ENCODE assay signal across 10 mouse cellular contexts in the genomic region with DNA sequence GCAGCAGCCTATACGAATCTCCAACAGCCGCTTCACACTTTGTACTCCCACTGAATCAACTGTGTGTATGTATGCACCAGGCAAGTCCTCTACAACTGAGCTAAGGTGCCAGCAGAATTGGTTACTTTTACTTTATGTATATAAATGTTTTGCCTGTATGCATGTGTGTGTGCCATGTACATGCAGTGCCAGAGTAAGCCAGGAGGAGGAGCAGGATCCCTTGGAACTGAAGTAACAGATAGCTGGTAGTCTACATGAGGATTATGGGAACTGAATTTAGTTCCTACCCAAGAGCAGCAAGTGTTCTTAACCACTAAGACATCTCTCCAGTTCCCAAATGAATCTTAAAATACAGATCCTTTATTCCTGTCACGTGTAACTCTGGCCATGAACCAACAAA. TPM values are rescaled to one million over a fixed set of nuclear protein-coding genes. Genes with fewer than 3 reads are reported as not detected.
DNase-seq lines count a peak whose midpoint lies in the region; ATAC-seq and TF ChIP-seq lines count a peak whose summit lies in the region.
"Had no signal": no experiment of that assay in that cellular context is flagged by ENCODE, and none has a peak within 500 bp of the region (broad histone marks: within the 10 kb centered on the region; RNA-seq: fewer than 3 reads in every experiment).

No protein-coding gene starts in this region.

- no peak for TF ChIP-seq POLR2A in heart, adult 2 months (IDR thresholded peaks at IDR 0.05; ENCODE audit: insufficient read depth, low read depth, low read length)
- no peak for TF ChIP-seq POLR2A in lung, adult 2 months (IDR thresholded peaks at IDR 0.05; ENCODE audit: borderline replicate concordance, extremely low read depth, low read depth, low read length)

- H3K27me3 ChIP-seq in heart, adult 2 months (ENCODE audit: control insufficient read depth, insufficient read depth, low read length), result no peaks in the 10 kb centered on the region
- H3K27me3 ChIP-seq in forebrain, embryonic 15.5 days, result no peaks in the 10 kb centered on the region

- ATAC-seq in cerebellum, adult (ENCODE audit: insufficient number of reproducible peaks, low FRiP score, low TSS enrichment), result no peak
- no peak for ATAC-seq in forebrain, embryonic 15.5 days (replicated peaks)

- H3K4me1 ChIP-seq in heart, adult 2 months (ENCODE audit: control insufficient read depth, insufficient read depth, low read length), result peaks cover 11% of the 10 kb centered on the region
- no peaks in the 10 kb centered on the region; the same call in 1 of the 2 replicates for H3K4me1 ChIP-seq in lung, adult 2 months (ENCODE audit: control insufficient read depth, insufficient read depth, low read length)
- H3K4me1 ChIP-seq in forebrain, embryonic 15.5 days, result no peaks in the 10 kb centered on the region

- H3K4me3 ChIP-seq in heart, adult 2 months, result no peak overlapping the region
- H3K4me3 ChIP-seq in lung, adult 2 months (replicated peaks; ENCODE audit: extremely low read depth, low read depth, low read length), result no peak overlapping the region
- no peak overlapping the region for H3K4me3 ChIP-seq in forebrain, embryonic 15.5 days

- TF ChIP-seq EP300 in heart, adult 2 months (IDR thresholded peaks at IDR 0.05; ENCODE audit: insufficient read depth, low read depth, low read length), result no peak

- H3K4me2 ChIP-seq in forebrain, embryonic 15.5 days (replicated peaks), result no peak overlapping the region

- H3K36me3 ChIP-seq in heart, adult 2 months (ENCODE audit: control insufficient read depth, insufficient read depth, low read length), result peaks cover 10% of the 10 kb centered on the region
- no peaks in the 10 kb centered on the region for H3K36me3 ChIP-seq in forebrain, embryonic 15.5 days

- H3K9ac ChIP-seq in heart, adult 2 months (ENCODE audit: low read depth, low read length), result no peak overlapping the region
- H3K9ac ChIP-seq in forebrain, embryonic 15.5 days (replicated peaks), result no peak overlapping the region

- H3K9me3 ChIP-seq in forebrain, embryonic 15.5 days, result no peaks in the 10 kb centered on the region

- DNase-seq in cerebellum, postnatal 36 days, result peak; percentile 25 to 27
- peak; percentile 8 for DNase-seq in right cerebral cortex, postnatal 4 days
- no peak for DNase-seq in right cerebral cortex, adult 18-20 months
- DNase-seq in heart, adult 2 months, result peak; percentile 44 to 55
- DNase-seq in lung, adult 2 months, result peak; percentile 58
- DNase-seq in thymus, postnatal 36 days, result peak; percentile 64 to 66

- TF ChIP-seq CTCF in heart, adult 2 months (IDR thresholded peaks at IDR 0.05), result peak; percentile 71
- TF ChIP-seq CTCF in lung, adult 2 months (IDR thresholded peaks at IDR 0.05; ENCODE audit: insufficient read depth, low read length), result peak; percentile 41; the same call in 1 of the 2 replicates

- 79% methylated on average over 3 of the region's 3 CpGs for WGBS in heart, adult 2 months
- WGBS in lung, adult 2 months, result 86% methylated on average over 3 of the region's 3 CpGs
- 89% methylated on average over 3 of the region's 3 CpGs for WGBS in forebrain, embryonic 15.5 days

- peaks cover 8% of the 10 kb centered on the region for H3K79me2 ChIP-seq in heart, adult 2 months (replicated peaks; ENCODE audit: control insufficient read depth, insufficient read depth, low read length)

- peak overlapping the region; percentile 24; the same call in 1 of the 2 replicates for H3K27ac ChIP-seq in heart, adult 2 months
- H3K27ac ChIP-seq in forebrain, embryonic 15.5 days (replicated peaks), result no peak overlapping the region

- intact Hi-C loops in heart, adult 2 months (cut with DNase I), result loop anchor here (2.0 kb wide), 1 partner anchor 53 kb away; a partner anchor contains a TSS

RNA-seq across cellular contexts. Expression of a gene that starts 48.0 kb away (rescaled TPM):
- total RNA-seq in heart, adult 2 months (2021), result 10 to 100 TPM; 31.6 to 32.5 TPM
- polyA plus RNA-seq in heart, adult 2 months (2012; rRNA removed), result 49.8 and 70.9 TPM in 2 replicates
- polyA plus RNA-seq in lung, adult 2 months (2012; rRNA removed), result 170 and 209 TPM in 2 replicates
- 11.3 and 13.1 TPM in 2 replicates for polyA plus RNA-seq in forebrain, embryonic 15.5 days (2015; fragmentation: Nextera tagmentation; extraction: Ambion mirVana)

RNA-seq across cellular contexts. Expression of a gene that starts 51.6 kb away (rescaled TPM):
- total RNA-seq in heart, adult 2 months (2021), result 10 to 100 TPM; 17.8 to 18.7 TPM
- polyA plus RNA-seq in heart, adult 2 months (2012; rRNA removed), result 5.0 and 11.8 TPM in 2 replicates
- polyA plus RNA-seq in lung, adult 2 months (2012; rRNA removed), result 9.0 and 14.2 TPM in 2 replicates
- 25.7 and 26.4 TPM in 2 replicates for polyA plus RNA-seq in forebrain, embryonic 15.5 days (2015; fragmentation: Nextera tagmentation; extraction: Ambion mirVana)

RNA-seq across cellular contexts. Expression of a gene that starts 58.2 kb away (rescaled TPM):
- not detected for total RNA-seq in heart, adult 2 months (2021)
- 1.6 TPM in 1 of 2 replicates, not detected in the other for polyA plus RNA-seq in heart, adult 2 months (2012; rRNA removed)
- 13.8 and 26.9 TPM in 2 replicates for polyA plus RNA-seq in lung, adult 2 months (2012; rRNA removed)
- polyA plus RNA-seq in forebrain, embryonic 15.5 days (2015; fragmentation: Nextera tagmentation; extraction: Ambion mirVana), result 0.32 TPM in 1 of 2 replicates, not detected in the other
- polyA plus RNA-seq: frontal cortex, adult 2 months; neural tube, embryonic 11.5 days had no signal
